Mouse (Mus musculus) G1E (cell line): Measurements from ENCODE around the gene Cyb561.

Experiments
- CTCF ChIP-seq: IDR thresholded peaks from 2 replicates; pipeline ENCODE4 v1.5.1; 2012; ENCODE audit warnings: low read depth, low read length, inconsistent platforms, mixed read lengths
- GATA1 ChIP-seq: IDR thresholded peaks from 2 replicates; pipeline ENCODE4 v1.6.1; 2012; ENCODE audit warnings: borderline replicate concordance, low read length, inconsistent platforms, mixed read lengths
- GATA2 ChIP-seq: IDR thresholded peaks from 2 replicates; pipeline ENCODE4 v1.6.1; 2012; ENCODE audit warnings: low read depth, low read length, inconsistent platforms, borderline replicate concordance
- POLR2AphosphoS5 ChIP-seq: IDR thresholded peaks from 2 replicates; pipeline ENCODE4 v1.6.1; 2012; ENCODE audit warnings: low read depth, low read length, inconsistent platforms; ENCODE audit not compliant: insufficient replicate concordance
- TAL1 ChIP-seq: conservative IDR thresholded peaks from 2 replicates; pipeline ENCODE4 v1.6.1; 2012; ENCODE audit warnings: low read depth, low read length, inconsistent platforms, mixed read lengths

DNA sequence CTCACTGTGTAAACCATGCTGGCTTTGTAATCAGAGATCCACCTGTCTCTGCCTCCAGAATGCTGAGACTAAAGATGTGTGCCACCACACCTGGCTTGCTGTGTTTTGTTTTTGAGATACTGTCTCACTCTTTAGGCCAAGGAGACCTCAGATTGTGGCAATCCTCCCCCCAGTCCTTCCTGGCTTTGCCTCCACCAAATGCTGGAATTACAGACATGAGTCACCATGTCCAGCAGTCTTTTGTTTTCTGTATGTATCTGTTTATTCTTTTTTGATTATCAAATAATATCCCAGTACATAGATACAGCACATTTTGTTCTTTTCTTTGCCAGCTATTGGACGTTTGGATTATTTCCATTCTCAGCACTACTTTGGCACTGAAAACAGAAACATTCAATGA, 5.4 kb upstream of the Cyb561 start:
- TF ChIP-seq CTCF (no peak), GATA1 (no peak), POLR2AphosphoS5 (no peak), TAL1 (no peak), GATA2 (no peak)
